Mouse (Mus musculus) stomach, embryonic 14.5 days (tissue): ENCODE data around the gene Tox3. TPM values are rescaled to one million over a fixed set of nuclear protein-coding genes. Genes with fewer than 3 reads are reported as not detected.
A peak's percentile ranks its signal among the peaks of the same experiment; 100 is the strongest.

Experiments
- ATAC-seq: fragments of 200-750 bp; cut with Nextera tagmentation; 2 replicates; pipeline ENCODE4 v1.8.0; 2017; ENCODE audit warnings: low read depth, moderate TSS enrichment; ENCODE audit not compliant: insufficient number of reproducible peaks, insufficient read depth, low FRiP score
- H3K27ac ChIP-seq: fragments of 300-500 bp; sonication (generic); 2 replicates; pipeline ENCODE4 v1.5.1; 2014; ENCODE audit warnings: mild to moderate bottlenecking, low read length, moderate library complexity, mixed read lengths
- H3K27me3 ChIP-seq: fragments of 300-500 bp; sonication (generic); 2 replicates; pipeline ENCODE4 v1.6.1; 2014; ENCODE audit warnings: low read length, control low read depth, mixed read lengths; ENCODE audit not compliant: control insufficient read depth, insufficient read depth
- H3K36me3 ChIP-seq: fragments of 300-500 bp; sonication (generic); 2 replicates; pipeline ENCODE4 v1.6.1; 2014; ENCODE audit warnings: mild to moderate bottlenecking, control low read depth, low read length, moderate library complexity, mixed read lengths; ENCODE audit not compliant: control insufficient read depth, insufficient read depth
- H3K4me1 ChIP-seq: fragments of 300-500 bp; sonication (generic); 2 replicates; pipeline ENCODE4 v1.6.1; 2014; ENCODE audit warnings: low read length, control low read depth, mixed read lengths; ENCODE audit not compliant: control insufficient read depth, insufficient read depth
- H3K4me2 ChIP-seq: fragments of 300-500 bp; sonication (generic); replicated peaks from 2 replicates; pipeline ENCODE4 v1.6.1; 2014; ENCODE audit warnings: low read depth, low read length, control low read depth
- H3K4me3 ChIP-seq: fragments of 300-500 bp; sonication (generic); 2 replicates; pipeline ENCODE4 v1.5.1; 2014; ENCODE audit warnings: low read depth, low read length, control low read depth
- H3K9ac ChIP-seq: fragments of 300-500 bp; sonication (generic); replicated peaks from 2 replicates; pipeline ENCODE4 v1.6.1; 2014; ENCODE audit warnings: low read depth, mild to moderate bottlenecking, control low read depth, low read length, moderate library complexity, mixed read lengths
- H3K9me3 ChIP-seq: fragments of 300-500 bp; sonication (generic); 2 replicates; pipeline ENCODE4 v1.6.1; 2016; ENCODE audit warnings: low read depth, low read length, control low read depth; ENCODE audit not compliant: control insufficient read depth
- WGBS: fragments of 180-500 bp; shearing (Covaris S2); extraction: QIAGEN DNeasy Blood & Tissue Kit; methylation state at CpG from one replicate; pipeline ENCODE4 v1.1.7; 2014; 5-methylcytosine and 5-hydroxymethylcytosine counted together
- polyA plus RNA-seq: library from polyadenylated mRNA; unstranded; fragments of >200 nt; fragmentation: Nextera tagmentation; extraction: Ambion mirVana; gene quantifications from 2 replicates; pipeline ENCODE4 v1.2.1, GENCODE M21; 2014

Gene Tox3
- polyA plus RNA-seq, 1 experiment from 2014 or later, result 11.2 TPM

DNA sequence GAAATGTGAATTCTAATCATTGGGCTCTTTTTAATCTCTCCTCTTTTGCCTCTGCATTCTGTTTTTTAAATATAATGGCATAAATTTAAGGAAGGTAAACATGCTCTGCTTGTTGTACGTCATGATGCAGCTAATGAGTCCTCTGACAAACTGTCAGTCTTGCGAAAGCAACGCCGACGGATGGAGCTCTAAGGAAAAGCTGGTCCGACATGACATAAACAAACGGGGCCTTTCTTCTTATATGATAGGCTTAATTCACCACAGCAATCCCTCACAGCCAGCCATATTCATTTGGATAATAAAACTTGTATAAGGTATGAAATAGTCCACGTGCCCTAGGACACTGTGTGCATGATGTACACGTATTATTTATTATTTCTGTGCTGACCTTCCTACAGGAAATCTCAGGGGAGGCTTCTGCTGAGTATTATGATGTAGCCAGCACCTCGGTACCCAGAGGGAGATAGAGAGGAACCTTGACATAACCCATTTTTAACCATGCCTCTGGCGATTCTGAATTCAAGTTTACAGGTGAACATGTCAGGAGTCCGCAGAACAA is 80.4 kb downstream of the Tox3 start:
- no peaks in the 10 kb centered on the region for H3K4me1 ChIP-seq
- no peaks in the 10 kb centered on the region; the same call in 1 of the 2 replicates for H3K36me3 ChIP-seq
- 50% methylated on average over 12 of the region's 12 CpGs for WGBS
- no peak overlapping the region for H3K27ac ChIP-seq
- H3K4me2 ChIP-seq, result no peak overlapping the region
- H3K27me3 ChIP-seq, result no peaks in the 10 kb centered on the region
- H3K4me3 ChIP-seq, result no peak overlapping the region
- H3K9ac ChIP-seq, result no peak overlapping the region
- no peaks in the 10 kb centered on the region for H3K9me3 ChIP-seq
- no peak for ATAC-seq

DNA sequence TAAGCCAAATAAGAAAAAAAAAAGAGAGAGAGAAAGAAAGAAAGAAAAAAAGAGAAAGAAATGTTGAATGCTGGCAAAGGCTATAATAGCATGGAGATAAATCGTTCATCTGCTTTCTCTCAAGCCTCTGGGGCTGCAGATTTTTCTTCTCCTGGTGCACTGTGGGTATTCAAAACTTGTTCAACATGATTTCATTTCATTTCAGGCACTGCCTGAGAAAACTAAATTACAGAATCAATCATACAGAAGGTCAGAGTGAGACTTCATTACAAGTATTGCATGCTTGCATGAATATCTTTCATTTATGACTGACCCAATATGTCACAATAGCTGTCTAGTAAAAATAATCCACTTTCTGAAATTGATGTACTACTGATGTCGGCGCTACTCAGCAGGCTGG is 81.2 kb downstream of the Tox3 start:
- no peaks in the 10 kb centered on the region for H3K27me3 ChIP-seq
- WGBS, result 48% methylated on average over 3 of the region's 3 CpGs
- no peak overlapping the region for H3K4me3 ChIP-seq

DNA sequence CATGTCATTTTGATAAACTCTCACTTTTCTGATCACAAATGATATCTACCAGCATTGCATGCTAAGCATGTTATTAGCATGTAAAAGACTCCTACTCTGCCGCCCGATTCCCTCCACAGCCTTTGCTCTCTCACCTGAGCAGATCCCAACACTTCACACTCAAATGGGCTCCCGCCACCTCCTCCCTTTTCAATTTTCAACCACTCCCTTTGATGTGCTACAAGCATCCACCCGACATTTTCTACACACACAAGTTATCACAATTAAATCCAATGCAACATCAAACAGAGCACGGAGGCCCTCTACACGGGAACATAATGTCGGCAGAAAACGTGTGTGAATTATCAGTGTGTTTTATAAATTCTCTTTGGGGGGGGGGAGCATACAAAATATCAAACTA is 81.9 kb downstream of the Tox3 start:
- 82% methylated on average over 8 of the region's 8 CpGs for WGBS

More for the DNA sequence above, 81.2 kb downstream of the Tox3 start:
- Histone ChIP-seq H3K27ac (no peak overlapping the region), H3K9ac (no peak overlapping the region), H3K9me3 (no peaks in the 10 kb centered on the region), H3K36me3 (no peaks in the 10 kb centered on the region; the same call in 1 of the 2 replicates), H3K4me2 (no peak overlapping the region), H3K4me1 (no peaks in the 10 kb centered on the region)
- ATAC-seq, result no peak

DNA sequence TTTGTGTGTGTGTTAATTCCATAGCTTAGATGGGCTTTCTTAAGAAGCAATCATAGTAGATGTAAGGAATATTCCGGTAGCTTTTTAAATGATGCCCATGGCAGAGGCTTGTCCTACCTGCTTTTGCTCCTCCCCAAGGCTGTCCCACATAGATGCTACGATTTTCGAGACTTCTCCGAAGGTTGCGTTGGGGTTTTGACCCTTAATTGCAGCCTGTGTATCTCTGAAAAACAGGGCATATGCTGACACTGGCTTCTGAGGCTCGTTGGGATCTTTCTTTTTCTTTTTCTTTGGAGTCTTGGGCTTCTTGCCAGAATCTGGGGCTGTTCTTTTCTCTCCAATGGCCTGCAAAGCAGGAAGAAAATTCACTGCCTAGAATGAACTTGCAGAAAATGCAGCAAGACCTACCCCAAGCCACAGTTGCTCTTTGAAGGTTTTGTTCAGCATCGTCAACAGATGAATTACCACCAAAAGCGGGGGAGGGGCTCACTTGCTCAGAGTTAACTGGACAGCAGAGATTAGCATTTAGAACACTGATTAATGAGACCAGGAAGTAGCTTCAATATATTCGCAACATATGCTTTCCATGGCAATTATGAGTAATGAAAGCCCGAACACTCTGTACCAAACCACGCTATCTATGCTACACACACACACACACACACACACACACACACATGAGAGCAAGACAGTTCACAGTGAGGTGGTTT is 93.8 kb downstream of the Tox3 start:
- no peaks in the 10 kb centered on the region for H3K9me3 ChIP-seq
- 57% methylated on average over 11 of the region's 11 CpGs for WGBS
- no peak overlapping the region for H3K9ac ChIP-seq
- 0 out of 2 replicates have a peak, but pooled peaks cover 12% of the 10 kb centered on the region for H3K36me3 ChIP-seq
- peak overlapping the region; percentile 40 for H3K27ac ChIP-seq
- ATAC-seq, result no peak; the same call in 1 of the 2 replicates
- no peaks in the 10 kb centered on the region for H3K27me3 ChIP-seq
- no peak overlapping the region for H3K4me2 ChIP-seq
- H3K4me3 ChIP-seq, result no peak overlapping the region
- peaks cover 5% of the 10 kb centered on the region; the same call in 1 of the 2 replicates for H3K4me1 ChIP-seq

More for the DNA sequence above, 81.9 kb downstream of the Tox3 start:
- no peak overlapping the region for H3K9ac ChIP-seq
- H3K4me3 ChIP-seq, result no peak overlapping the region
- no peaks in the 10 kb centered on the region; the same call in 1 of the 2 replicates for H3K36me3 ChIP-seq
- no peak overlapping the region for H3K27ac ChIP-seq
- ATAC-seq, result no peak
- no peaks in the 10 kb centered on the region for H3K4me1 ChIP-seq
- no peak overlapping the region for H3K4me2 ChIP-seq
- H3K9me3 ChIP-seq, result no peaks in the 10 kb centered on the region
- no peaks in the 10 kb centered on the region for H3K27me3 ChIP-seq

- Histone ChIP-seq H3K27ac (no peak overlapping the region), H3K4me3 (no peak overlapping the region), H3K36me3 (peaks cover 8% of the 10 kb centered on the region; the same call in 1 of the 2 replicates), H3K4me1 (no peaks in the 10 kb centered on the region), H3K9ac (no peak overlapping the region), H3K27me3 (no peaks in the 10 kb centered on the region), H3K4me2 (no peak overlapping the region), H3K9me3 (no peaks in the 10 kb centered on the region)
- 88% methylated on average over 8 of the region's 8 CpGs for WGBS
- no peak for ATAC-seq
These were observed 101.8 kb downstream of the Tox3 start for GRCm38 (mm10) chr8:90246357-90246756.

GRCm38 (mm10) chr8:90245828-90246227 is 102.3 kb downstream of the Tox3 start:
- Histone ChIP-seq H3K36me3 (peaks cover 5% of the 10 kb centered on the region; the same call in 1 of the 2 replicates), H3K4me2 (no peak overlapping the region), H3K4me1 (no peaks in the 10 kb centered on the region), H3K9me3 (no peaks in the 10 kb centered on the region), H3K9ac (no peak overlapping the region), H3K4me3 (no peak overlapping the region), H3K27me3 (no peaks in the 10 kb centered on the region), H3K27ac (no peak overlapping the region)
- no peak for ATAC-seq
- WGBS, result 89% methylated on average over 3 of the region's 3 CpGs

DNA sequence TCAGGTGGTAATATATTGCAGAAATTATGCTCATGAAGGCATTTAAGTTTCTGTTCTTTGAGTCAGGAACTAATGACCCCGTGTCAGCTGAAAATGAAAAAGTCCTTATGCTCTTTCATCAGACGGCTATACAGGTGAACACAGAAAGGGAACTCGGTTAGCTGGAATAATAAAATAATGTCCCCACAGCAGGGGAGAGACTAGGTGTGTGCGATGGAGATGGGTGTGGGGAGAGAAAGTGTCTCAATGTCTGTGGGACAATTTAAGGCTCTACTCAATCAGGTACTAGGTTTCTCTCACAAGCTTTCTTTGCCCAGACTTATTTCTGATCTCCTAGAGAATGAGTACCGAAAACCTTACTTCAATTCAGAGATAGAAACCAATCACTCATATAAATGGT is 103.0 kb downstream of the Tox3 start:
- H3K9me3 ChIP-seq, result no peaks in the 10 kb centered on the region
- H3K4me1 ChIP-seq, result no peaks in the 10 kb centered on the region
- no peaks in the 10 kb centered on the region for H3K27me3 ChIP-seq
- no peak overlapping the region for H3K4me2 ChIP-seq
- no peak overlapping the region for H3K27ac ChIP-seq
- peaks cover 5% of the 10 kb centered on the region; the same call in 1 of the 2 replicates for H3K36me3 ChIP-seq
- WGBS, result 74% methylated on average over 5 of the region's 5 CpGs
- ATAC-seq, result no peak
- H3K9ac ChIP-seq, result no peak overlapping the region
- no peak overlapping the region for H3K4me3 ChIP-seq

GRCm38 (mm10) chr8:90244458-90245145 is 103.5 kb downstream of the Tox3 start:
- Histone ChIP-seq H3K4me2 (no peak overlapping the region), H3K4me1 (no peaks in the 10 kb centered on the region), H3K27ac (no peak overlapping the region), H3K9me3 (no peaks in the 10 kb centered on the region), H3K9ac (no peak overlapping the region), H3K27me3 (no peaks in the 10 kb centered on the region), H3K4me3 (no peak overlapping the region), H3K36me3 (peaks cover 5% of the 10 kb centered on the region; the same call in 1 of the 2 replicates)
- 75% methylated on average over 10 of the region's 10 CpGs for WGBS
- no peak for ATAC-seq
